Comparison of ENCODE assay signal across 18 mouse cellular contexts in genomic region chr1:21251661-21252060, GRCm38 (mm10). TPM values are rescaled to one million over a fixed set of nuclear protein-coding genes. Genes with fewer than 3 reads are reported as not detected.
"Had no signal": no experiment of that assay in that cellular context is flagged by ENCODE, and none has a peak within 500 bp of the region (broad histone marks: within the 10 kb centered on the region; RNA-seq: fewer than 3 reads in every experiment).

No protein-coding gene starts in this region.

- ATAC-seq: lung, postnatal 0 days had no signal

- H3K4me2 ChIP-seq: limb, embryonic 12.5 days; liver, embryonic 15.5 days; midbrain, embryonic 12.5 days had no signal

- H3K27ac ChIP-seq: layer of hippocampus, adult 2 months; limb, embryonic 12.5 days; liver, embryonic 15.5 days; midbrain, embryonic 12.5 days had no signal

- H3K9me3 ChIP-seq: limb, embryonic 12.5 days; liver, embryonic 15.5 days; midbrain, embryonic 12.5 days had no signal

- H3K27me3 ChIP-seq: limb, embryonic 12.5 days; liver, embryonic 15.5 days; midbrain, embryonic 12.5 days had no signal

- DNase-seq: kidney, adult 11 months; kidney, adult 9 months; kidney, postnatal 10 days; kidney, postnatal 4 days; liver; lung, adult 2 months; lung, postnatal 36 days; right cerebral cortex, postnatal 4 days; spleen, adult 18-20 months; thymus, adult 2 months; thymus, postnatal 25 days had no signal

- H3K4me1 ChIP-seq: limb, embryonic 12.5 days; midbrain, embryonic 12.5 days had no signal

- H3K9ac ChIP-seq: limb, embryonic 12.5 days; liver, embryonic 15.5 days; midbrain, embryonic 12.5 days had no signal

- H3K36me3 ChIP-seq: limb, embryonic 12.5 days; liver, embryonic 15.5 days; midbrain, embryonic 12.5 days had no signal

- H3K4me3 ChIP-seq: layer of hippocampus, adult 2 months; limb, embryonic 12.5 days; liver, embryonic 15.5 days; midbrain, embryonic 12.5 days; myocyte had no signal

RNA-seq across cellular contexts. Expression of gene Gsta3, which starts 11.3 kb away (rescaled TPM):
- total RNA-seq: neutrophil, adult 5-6 weeks had no signal
